Mouse (Mus musculus) brain, embryonic 14.5 days (tissue): ENCODE measurements around the gene Tubg2.

Experiments
- CTCF ChIP-seq: fragments of 200-500 bp; IDR thresholded peaks from 2 replicates; pipeline ENCODE4 v1.5.1; 2012; ENCODE audit warnings: inconsistent platforms, mild to moderate bottlenecking, moderate library complexity, borderline replicate concordance; ENCODE audit not compliant: insufficient read depth, insufficient read length; ENCODE audit errors: extremely low read depth
- POLR2A ChIP-seq: fragments of 200-500 bp; IDR thresholded peaks from 2 replicates; pipeline ENCODE4 v1.6.1; 2012; ENCODE audit warnings: mild to moderate bottlenecking, inconsistent platforms, borderline replicate concordance; ENCODE audit not compliant: poor library complexity, insufficient read depth, insufficient read length, severe bottlenecking; ENCODE audit errors: extremely low read depth

DNA sequence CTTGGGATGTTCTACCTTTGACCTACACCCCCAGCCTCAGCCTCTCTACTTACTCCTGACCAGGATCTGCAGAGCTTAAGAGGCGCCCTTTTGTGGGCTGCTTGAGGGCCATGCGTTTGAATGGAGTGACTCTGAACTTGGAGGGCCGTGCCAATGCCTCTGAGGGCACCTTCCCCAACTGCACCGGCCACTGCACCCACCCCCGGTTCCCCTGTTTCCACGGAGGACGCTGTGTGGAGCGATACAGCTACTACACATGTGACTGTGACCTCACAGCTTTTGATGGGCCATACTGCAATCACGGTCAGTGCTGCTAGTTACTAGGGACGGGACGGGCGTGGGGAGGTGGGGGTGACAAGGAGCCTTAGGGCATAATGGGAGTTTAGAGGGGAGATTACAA is 29.3 kb downstream of the Tubg2 start:
- no peak for TF ChIP-seq CTCF
- no peak for TF ChIP-seq POLR2A
